Mouse (Mus musculus) spleen, adult 2 months (tissue): Measurements from ENCODE around the gene Smad6.

Experiments
- CTCF ChIP-seq: fragments of 200-500 bp; IDR thresholded peaks from 2 replicates; pipeline ENCODE4 v1.5.1; 2011; ENCODE audit warnings: mild to moderate bottlenecking, inconsistent platforms; ENCODE audit not compliant: insufficient read depth, insufficient read length, insufficient replicate concordance; ENCODE audit errors: extremely low read depth
- POLR2A ChIP-seq: fragments of 200-500 bp; IDR thresholded peaks from 2 replicates; pipeline ENCODE4 v1.6.1; 2011; ENCODE audit warnings: low read depth, low read length, inconsistent platforms

- TF ChIP-seq CTCF, result no peak
- no peak for TF ChIP-seq POLR2A
These were observed 62.5 kb downstream of the Smad6 start for GRCm38 (mm10) chr9:63959129-63959932.
